Mouse (Mus musculus): Measurements from ENCODE around the gene Zg16. TPM values are rescaled to one million over a fixed set of nuclear protein-coding genes. Genes with fewer than 3 reads are reported as not detected.
A peak's percentile ranks its signal among the peaks of the same experiment; 100 is the strongest.
"Not testable (repeated sequence)": the region's sequence is repeated elsewhere in the genome, so short reads cannot be mapped to it uniquely, and the experiment has no call there.

Zg16 gene
- polyA plus RNA-seq, 1 experiment from 2014 or later, result not detected

DNA sequence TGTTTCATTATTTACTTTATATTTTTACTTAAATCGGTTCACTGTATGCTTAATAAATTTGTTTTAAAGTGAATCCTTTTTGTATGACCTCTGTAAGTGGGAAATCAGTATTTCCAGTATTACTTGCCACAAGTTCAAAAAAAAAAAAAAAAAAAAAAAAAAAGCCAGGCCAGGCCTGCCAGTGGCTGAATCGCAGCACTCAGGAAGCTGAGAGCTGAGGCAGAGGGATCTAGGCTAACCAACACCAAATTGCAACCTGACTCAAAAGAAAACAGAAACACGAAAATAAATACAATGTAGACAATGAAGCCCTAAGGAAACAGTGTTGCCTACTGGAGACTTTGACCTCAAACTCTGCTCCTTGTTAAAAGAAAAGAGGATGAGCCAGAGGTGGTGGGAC is 6.8 kb upstream of the Zg16 start:
- no peaks in the 10 kb centered on the region for H3K9me3 ChIP-seq (ENCODE audit: control insufficient read depth, low read length)
- no peaks in the 10 kb centered on the region for H3K27me3 ChIP-seq (ENCODE audit: control insufficient read depth, insufficient read depth, low read length)
- ATAC-seq (ENCODE audit: low read depth), result no peak
- WGBS, result 84% methylated on average over 3 of the region's 3 CpGs
- H3K4me1 ChIP-seq (ENCODE audit: control insufficient read depth, insufficient read depth, low read length), result no peaks in the 10 kb centered on the region
- no peak overlapping the region for H3K4me3 ChIP-seq (ENCODE audit: low read depth, low read length)
- no peaks in the 10 kb centered on the region for H3K36me3 ChIP-seq (ENCODE audit: control insufficient read depth, insufficient read depth, low read length)
- H3K9ac ChIP-seq (replicated peaks; ENCODE audit: low read depth, low read length), result no peak overlapping the region
- no peak overlapping the region for H3K4me2 ChIP-seq (ENCODE audit: low read depth, low read length)
- H3K27ac ChIP-seq (ENCODE audit: low read depth, low read length), result no peak overlapping the region

DNA sequence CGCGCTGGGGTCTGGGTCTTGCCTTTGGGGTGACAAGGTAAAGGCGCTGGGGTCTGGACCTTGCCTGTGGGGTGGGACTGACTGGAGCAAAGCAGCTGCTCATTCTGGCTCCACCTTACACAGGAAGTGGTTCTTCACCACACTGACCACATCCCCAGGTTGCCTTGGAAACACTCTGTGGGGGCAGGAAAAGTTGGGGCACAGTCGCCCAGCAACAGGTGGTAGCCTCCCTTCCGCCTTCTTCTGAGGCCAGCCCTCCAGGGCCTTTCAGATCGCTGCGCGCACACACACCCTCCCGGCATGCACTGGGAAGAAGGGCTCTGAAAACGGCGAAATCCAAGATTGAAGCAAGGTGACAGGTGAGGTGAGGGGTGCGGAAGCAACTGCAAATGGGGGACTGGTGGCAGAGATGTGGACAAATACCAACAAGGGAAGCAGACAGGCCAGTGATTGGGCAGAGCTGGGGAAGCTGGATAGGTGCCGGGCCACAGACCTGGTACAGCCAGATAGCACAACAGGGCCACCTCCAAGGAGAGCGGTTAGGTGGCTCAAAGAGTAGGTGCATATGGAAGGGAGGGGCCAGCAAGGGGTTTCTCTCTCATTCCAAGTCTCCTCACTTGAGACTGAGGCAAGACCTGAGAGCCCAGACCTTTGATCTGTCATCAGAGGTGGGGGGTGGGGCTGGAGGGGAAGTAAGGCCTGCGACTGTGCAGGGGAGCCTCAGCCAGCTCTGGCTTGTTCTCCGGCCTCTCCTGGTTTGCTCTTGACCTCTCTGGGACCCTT is 4.2 kb upstream of the Zg16 start, which contains the start of gene AI467606:
TSS of gene AI467606 (plus strand) at position 246 of the 783 bp plus-strand sequence.
- H3K4me2 ChIP-seq (ENCODE audit: low read depth, low read length), result no peak within 1 kb of the TSS
- WGBS, result 75% methylated on average over 16 of the region's 16 CpGs
- no peak within 1 kb of the TSS for H3K4me3 ChIP-seq (ENCODE audit: low read depth, low read length)
- no peaks in the 10 kb centered on the region for H3K4me1 ChIP-seq (ENCODE audit: control insufficient read depth, insufficient read depth, low read length)
- no peaks in the 10 kb centered on the region for H3K36me3 ChIP-seq (ENCODE audit: control insufficient read depth, insufficient read depth, low read length)
- no peak within 1 kb of the TSS for H3K27ac ChIP-seq (ENCODE audit: low read depth, low read length)
- H3K9ac ChIP-seq (replicated peaks; ENCODE audit: low read depth, low read length), result no peak within 1 kb of the TSS
- H3K27me3 ChIP-seq (ENCODE audit: control insufficient read depth, insufficient read depth, low read length), result no peaks in the 10 kb centered on the region
- no peak for ATAC-seq (ENCODE audit: low read depth)
- H3K9me3 ChIP-seq (ENCODE audit: control insufficient read depth, low read length), result no peaks in the 10 kb centered on the region

GRCm38 (mm10) chr7:127090154-127091113 is 3.3 kb upstream of the Zg16 start:
- no peak overlapping the region for H3K4me3 ChIP-seq (ENCODE audit: low read depth, low read length)
- no peaks in the 10 kb centered on the region for H3K36me3 ChIP-seq (ENCODE audit: control insufficient read depth, insufficient read depth, low read length)
- H3K9ac ChIP-seq (replicated peaks; ENCODE audit: low read depth, low read length), result no peak overlapping the region
- H3K4me2 ChIP-seq (ENCODE audit: low read depth, low read length), result no peak overlapping the region
- 85% methylated on average over 20 of the region's 20 CpGs for WGBS
- H3K4me1 ChIP-seq (ENCODE audit: control insufficient read depth, insufficient read depth, low read length), result no peaks in the 10 kb centered on the region
- no peak overlapping the region for H3K27ac ChIP-seq (ENCODE audit: low read depth, low read length)
- no peaks in the 10 kb centered on the region for H3K9me3 ChIP-seq (ENCODE audit: control insufficient read depth, low read length)
- no peak for ATAC-seq (ENCODE audit: low read depth)
- no peaks in the 10 kb centered on the region for H3K27me3 ChIP-seq (ENCODE audit: control insufficient read depth, insufficient read depth, low read length)

GRCm38 (mm10) chr7:127088901-127089845 is 2.0 kb upstream of the Zg16 start:
- WGBS, result 25% methylated on average over 27 of the region's 27 CpGs
- Histone ChIP-seq H3K27me3 (ENCODE audit: control insufficient read depth, insufficient read depth, low read length) (no peaks in the 10 kb centered on the region), H3K4me1 (ENCODE audit: control insufficient read depth, insufficient read depth, low read length) (no peaks in the 10 kb centered on the region), H3K4me3 (ENCODE audit: low read depth, low read length) (no peak overlapping the region), H3K27ac (ENCODE audit: low read depth, low read length) (no peak overlapping the region), H3K9ac (replicated peaks; ENCODE audit: low read depth, low read length) (0 out of 2 replicates have a peak overlapping the region, but pooled peaks have one; percentile 22), H3K4me2 (ENCODE audit: low read depth, low read length) (peak overlapping the region; percentile 36), H3K36me3 (ENCODE audit: control insufficient read depth, insufficient read depth, low read length) (no peaks in the 10 kb centered on the region), H3K9me3 (ENCODE audit: control insufficient read depth, low read length) (no peaks in the 10 kb centered on the region)
- ATAC-seq (ENCODE audit: low read depth), result no peak

- 96% methylated on average over 3 of the region's 3 CpGs for WGBS
- no peaks in the 10 kb centered on the region for H3K27me3 ChIP-seq (ENCODE audit: control insufficient read depth, insufficient read depth, low read length)
- no peak overlapping the region for H3K4me3 ChIP-seq (ENCODE audit: low read depth, low read length)
- H3K27ac ChIP-seq (ENCODE audit: low read depth, low read length), result no peak overlapping the region
- no peaks in the 10 kb centered on the region for H3K4me1 ChIP-seq (ENCODE audit: control insufficient read depth, insufficient read depth, low read length)
- no peak for ATAC-seq (ENCODE audit: low read depth)
- no peaks in the 10 kb centered on the region for H3K9me3 ChIP-seq (ENCODE audit: control insufficient read depth, low read length)
- H3K9ac ChIP-seq (replicated peaks; ENCODE audit: low read depth, low read length), result no peak overlapping the region
- no peaks in the 10 kb centered on the region for H3K36me3 ChIP-seq (ENCODE audit: control insufficient read depth, insufficient read depth, low read length)
- H3K4me2 ChIP-seq (ENCODE audit: low read depth, low read length), result no peak overlapping the region
Measured at GRCm38 (mm10) chr7:127088083-127088482, 955 bp upstream of the Zg16 start.

- not testable (repeated sequence) for H3K4me1 ChIP-seq (ENCODE audit: control insufficient read depth, insufficient read depth, low read length); H3K9ac ChIP-seq (replicated peaks; ENCODE audit: low read depth, low read length); ATAC-seq (ENCODE audit: low read depth); H3K4me2 ChIP-seq (ENCODE audit: low read depth, low read length); H3K27ac ChIP-seq (ENCODE audit: low read depth, low read length); H3K27me3 ChIP-seq (ENCODE audit: control insufficient read depth, insufficient read depth, low read length); H3K4me3 ChIP-seq (ENCODE audit: low read depth, low read length); H3K9me3 ChIP-seq (ENCODE audit: control insufficient read depth, low read length); H3K36me3 ChIP-seq (ENCODE audit: control insufficient read depth, insufficient read depth, low read length)
- 65% methylated on average over 6 of the region's 6 CpGs for WGBS
Measured at GRCm38 (mm10) chr7:127085751-127086150, 1.4 kb downstream of the Zg16 start.

GRCm38 (mm10) chr7:127084794-127085193 is 2.3 kb downstream of the Zg16 start:
- H3K9ac ChIP-seq (replicated peaks; ENCODE audit: low read depth, low read length), result no peak overlapping the region
- ATAC-seq (ENCODE audit: low read depth), result no peak
- no peaks in the 10 kb centered on the region for H3K4me1 ChIP-seq (ENCODE audit: control insufficient read depth, insufficient read depth, low read length)
- 92% methylated on average over 2 of the region's 2 CpGs for WGBS
- H3K4me2 ChIP-seq (ENCODE audit: low read depth, low read length), result no peak overlapping the region
- H3K36me3 ChIP-seq (ENCODE audit: control insufficient read depth, insufficient read depth, low read length), result no peaks in the 10 kb centered on the region
- no peaks in the 10 kb centered on the region for H3K27me3 ChIP-seq (ENCODE audit: control insufficient read depth, insufficient read depth, low read length)
- H3K27ac ChIP-seq (ENCODE audit: low read depth, low read length), result no peak overlapping the region
- no peak overlapping the region for H3K4me3 ChIP-seq (ENCODE audit: low read depth, low read length)
- H3K9me3 ChIP-seq (ENCODE audit: control insufficient read depth, low read length), result no peaks in the 10 kb centered on the region

GRCm38 (mm10) chr7:127083689-127084088 is 3.4 kb downstream of the Zg16 start:
- Histone ChIP-seq H3K4me1 (ENCODE audit: control insufficient read depth, insufficient read depth, low read length) (no peaks in the 10 kb centered on the region), H3K9me3 (ENCODE audit: control insufficient read depth, low read length) (no peaks in the 10 kb centered on the region), H3K9ac (replicated peaks; ENCODE audit: low read depth, low read length) (no peak overlapping the region), H3K4me3 (ENCODE audit: low read depth, low read length) (no peak overlapping the region), H3K27ac (ENCODE audit: low read depth, low read length) (no peak overlapping the region), H3K27me3 (ENCODE audit: control insufficient read depth, insufficient read depth, low read length) (no peaks in the 10 kb centered on the region), H3K4me2 (ENCODE audit: low read depth, low read length) (no peak overlapping the region), H3K36me3 (ENCODE audit: control insufficient read depth, insufficient read depth, low read length) (no peaks in the 10 kb centered on the region)
- no peak for ATAC-seq (ENCODE audit: low read depth)
- WGBS, result 87% methylated on average over 4 of the region's 4 CpGs

Measured in neural tube, embryonic 14.5 days (tissue).